Mouse (Mus musculus) midbrain, embryonic 11.5 days (tissue): ENCODE results near the gene C2. TPM values are rescaled to one million over a fixed set of nuclear protein-coding genes. Genes with fewer than 3 reads are reported as not detected.

ENCODE experiments used
- ATAC-seq: fragments of 200-750 bp; cut with Nextera tagmentation; 2 replicates; pipeline ENCODE4 v1.8.0; 2017; ENCODE audit warnings: moderate TSS enrichment, moderate library complexity; ENCODE audit not compliant: low FRiP score
- DNase-seq: peaks from one replicate; pipeline ENCODE4 v3.0.0; 2015; ENCODE audit warnings: low spot score; ENCODE audit errors: missing footprints
- H3K27ac ChIP-seq: fragments of 300-500 bp; sonication (generic); 2 replicates; pipeline ENCODE4 v1.5.1; 2014; ENCODE audit warnings: low read depth, low read length
- H3K27me3 ChIP-seq: fragments of 300-500 bp; sonication (generic); 2 replicates; pipeline ENCODE4 v1.6.1; 2014; ENCODE audit warnings: mild to moderate bottlenecking, low read length, moderate library complexity, mixed read lengths; ENCODE audit not compliant: control insufficient read depth, insufficient read depth
- H3K36me3 ChIP-seq: fragments of 300-500 bp; sonication (generic); 2 replicates; pipeline ENCODE4 v1.6.1; 2014; ENCODE audit warnings: mild to moderate bottlenecking, low read length, moderate library complexity, mixed read lengths; ENCODE audit not compliant: control insufficient read depth, insufficient read depth
- H3K4me1 ChIP-seq: fragments of 300-500 bp; sonication (generic); 2 replicates; pipeline ENCODE4 v1.6.1; 2014; ENCODE audit warnings: low read length; ENCODE audit not compliant: control insufficient read depth, insufficient read depth
- H3K4me2 ChIP-seq: fragments of 300-500 bp; sonication (generic); 2 replicates; pipeline ENCODE4 v1.6.1; 2014; ENCODE audit warnings: mild to moderate bottlenecking, moderate library complexity
- H3K4me3 ChIP-seq: fragments of 300-500 bp; sonication (generic); 2 replicates; pipeline ENCODE4 v1.5.1; 2014; ENCODE audit warnings: low read depth, low read length
- H3K9ac ChIP-seq: fragments of 300-500 bp; sonication (generic); 2 replicates; pipeline ENCODE4 v1.6.1; 2014; ENCODE audit warnings: low read length
- H3K9me3 ChIP-seq: fragments of 300-500 bp; sonication (generic); 2 replicates; pipeline ENCODE4 v1.6.1; 2016; ENCODE audit warnings: low read length; ENCODE audit not compliant: control insufficient read depth
- WGBS: fragments of 180-500 bp; shearing (Covaris S2); extraction: QIAGEN DNeasy Blood & Tissue Kit; methylation state at CpG from one replicate; pipeline ENCODE4 v1.1.7; 2014; 5-methylcytosine and 5-hydroxymethylcytosine counted together
- polyA plus RNA-seq: library from polyadenylated mRNA; unstranded; fragments of >200 nt; fragmentation: Nextera tagmentation; extraction: Ambion mirVana; gene quantifications from 2 replicates; pipeline ENCODE4 v1.2.1, GENCODE M21; 2014

The C2 gene
- polyA plus RNA-seq, 1 experiment from 2014 or later = 0.83 TPM

GRCm38 (mm10) chr17:34899053-34899889 lies 1.2 kb upstream of the C2 start:
- Histone ChIP-seq H3K36me3 (peaks cover 20% of the 10 kb centered on the region), H3K27ac (peak overlapping the region; percentile 92), H3K9ac (peak overlapping the region; percentile 99), H3K4me3 (peak overlapping the region; percentile 95), H3K9me3 (no peaks in the 10 kb centered on the region), H3K27me3 (no peaks in the 10 kb centered on the region), H3K4me1 (peaks cover 21% of the 10 kb centered on the region), H3K4me2 (peak overlapping the region; percentile 98)
- DNase-seq (peak; percentile 95), ATAC-seq (peak; percentile 19)
- under 1% methylated on average over 39 of the region's 45 CpGs for WGBS

- Histone ChIP-seq H3K27ac (peak overlapping the region; percentile 92), H3K9me3 (no peaks in the 10 kb centered on the region), H3K4me3 (peak overlapping the region; percentile 95), H3K36me3 (peaks cover 18% of the 10 kb centered on the region), H3K9ac (peak overlapping the region; percentile 99), H3K4me1 (peaks cover 22% of the 10 kb centered on the region), H3K4me2 (peak overlapping the region; percentile 98), H3K27me3 (no peaks in the 10 kb centered on the region)
- ATAC-seq = peak; percentile 9; the same call in 1 of the 2 replicates
- 1% methylated on average over 22 of the region's 47 CpGs for WGBS
- DNase-seq = peak; percentile 94
Observed at GRCm38 (mm10) chr17:34898706-34899052, 614 bp upstream of the C2 start.

GRCm38 (mm10) chr17:34897373-34898159 lies 499 bp downstream of the C2 start:
- H3K27me3 ChIP-seq = no peaks in the 10 kb centered on the region
- DNase-seq = peak; percentile 94
- peak overlapping the region; percentile 92 for H3K27ac ChIP-seq
- no peak for ATAC-seq
- H3K9me3 ChIP-seq = no peaks in the 10 kb centered on the region
- 21% methylated on average over 10 of the region's 10 CpGs for WGBS
- peak overlapping the region; percentile 98 for H3K4me2 ChIP-seq
- H3K4me3 ChIP-seq = peak overlapping the region; percentile 95
- peak overlapping the region; percentile 99 for H3K9ac ChIP-seq
- H3K36me3 ChIP-seq = peaks cover 12% of the 10 kb centered on the region
- peaks cover 26% of the 10 kb centered on the region for H3K4me1 ChIP-seq

DNA sequence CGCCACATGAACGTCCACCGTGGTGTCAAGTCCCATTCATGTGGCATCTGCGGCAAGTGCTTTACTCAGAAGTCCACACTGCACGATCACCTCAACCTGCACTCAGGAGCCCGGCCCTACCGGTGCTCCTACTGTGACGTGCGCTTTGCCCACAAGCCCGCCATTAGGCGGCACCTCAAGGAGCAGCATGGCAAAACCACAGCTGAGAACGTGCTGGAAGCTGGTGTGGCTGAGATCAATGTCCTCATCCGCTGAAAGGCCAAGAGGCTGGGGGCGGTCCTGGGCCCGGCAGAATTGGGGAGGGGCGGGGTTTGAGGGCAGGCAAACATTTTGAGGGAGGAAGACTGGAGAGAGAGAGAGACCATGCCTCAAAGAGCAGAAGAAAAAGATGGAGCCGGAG lies 1.7 kb downstream of the C2 start:
- H3K4me2 ChIP-seq = no peak overlapping the region
- H3K4me3 ChIP-seq = peak overlapping the region; percentile 4; the same call in 1 of the 2 replicates
- 88% methylated on average over 17 of the region's 17 CpGs for WGBS
- peaks cover 26% of the 10 kb centered on the region for H3K4me1 ChIP-seq
- no peaks in the 10 kb centered on the region for H3K27me3 ChIP-seq
- H3K36me3 ChIP-seq = peaks cover 9% of the 10 kb centered on the region
- ATAC-seq (no peak), DNase-seq (no peak)
- H3K9me3 ChIP-seq = no peaks in the 10 kb centered on the region
- no peak overlapping the region for H3K9ac ChIP-seq
- no peak overlapping the region for H3K27ac ChIP-seq

DNA sequence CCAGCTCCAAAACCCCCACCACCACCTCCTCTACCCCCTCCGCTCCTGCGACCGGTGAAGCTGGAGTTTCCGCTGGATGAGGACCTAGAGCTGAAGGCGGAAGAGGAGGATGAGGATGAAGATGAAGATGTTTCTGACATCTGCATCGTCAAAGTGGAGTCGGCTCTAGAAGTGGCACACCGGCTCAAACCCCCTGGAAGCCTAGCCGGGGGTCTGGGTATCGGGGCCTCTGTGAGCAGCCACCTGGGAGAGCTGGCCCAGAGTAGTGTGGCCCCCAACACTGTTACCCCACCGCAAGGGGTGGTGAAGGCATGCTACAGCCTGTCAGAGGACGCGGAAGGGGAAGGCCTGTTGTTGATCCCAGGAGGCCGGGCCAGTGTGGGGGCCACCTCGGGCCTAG lies 2.3 kb downstream of the C2 start:
- no peaks in the 10 kb centered on the region for H3K27me3 ChIP-seq
- H3K4me1 ChIP-seq = peaks cover 26% of the 10 kb centered on the region
- peak overlapping the region; percentile 86 for H3K4me3 ChIP-seq
- 93% methylated on average over 15 of the region's 15 CpGs for WGBS
- no peak for ATAC-seq
- DNase-seq = peak; percentile 89
- no peaks in the 10 kb centered on the region for H3K9me3 ChIP-seq
- peaks cover 9% of the 10 kb centered on the region for H3K36me3 ChIP-seq
- H3K27ac ChIP-seq = no peak overlapping the region
- H3K4me2 ChIP-seq = peak overlapping the region; percentile 66
- H3K9ac ChIP-seq = peak overlapping the region; percentile 97

GRCm38 (mm10) chr17:34894801-34895530 lies 3.1 kb downstream of the C2 start:
- DNase-seq (peak; percentile 96), ATAC-seq (peak; percentile 38)
- WGBS = 9% methylated on average over 47 of the region's 51 CpGs
- Histone ChIP-seq H3K27ac (peak overlapping the region; percentile 83), H3K9ac (peak overlapping the region; percentile 97), H3K4me1 (peaks cover 24% of the 10 kb centered on the region), H3K27me3 (no peaks in the 10 kb centered on the region), H3K4me3 (peak overlapping the region; percentile 86), H3K36me3 (peaks cover 9% of the 10 kb centered on the region), H3K9me3 (no peaks in the 10 kb centered on the region), H3K4me2 (peak overlapping the region; percentile 66)

DNA sequence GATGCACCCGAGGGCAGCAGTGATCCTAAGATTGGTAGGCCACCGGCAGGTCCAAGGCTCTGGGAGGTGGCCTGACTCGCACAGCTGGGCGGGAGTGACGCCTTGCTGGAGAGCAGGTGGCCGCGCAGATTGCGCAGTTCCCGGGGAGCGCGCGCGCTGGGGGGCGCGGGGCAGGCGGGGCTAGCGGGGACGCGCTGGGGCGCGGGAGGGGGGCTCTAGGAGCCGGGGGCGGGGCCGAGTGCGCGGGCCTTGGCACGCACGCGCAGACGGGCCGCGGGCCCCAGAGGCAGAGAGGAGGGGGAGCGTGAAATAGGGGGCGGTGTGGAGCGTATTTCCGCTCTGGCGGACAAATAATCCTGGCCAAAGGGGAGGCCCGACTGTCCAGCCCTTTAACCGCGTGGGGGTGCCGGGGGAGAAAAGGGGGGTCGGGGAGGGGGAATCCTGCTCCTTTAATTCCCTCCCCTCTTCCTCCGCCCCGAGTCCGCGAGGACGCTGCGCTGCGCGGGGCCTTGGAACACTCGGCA lies 3.9 kb downstream of the C2 start:
- WGBS = 0% methylated on average over 39 of the region's 51 CpGs
- peaks cover 24% of the 10 kb centered on the region for H3K4me1 ChIP-seq
- peak overlapping the region; percentile 66 for H3K4me2 ChIP-seq
- H3K4me3 ChIP-seq = peak overlapping the region; percentile 86
- ATAC-seq (peak; percentile 88), DNase-seq (peak; percentile 100)
- peak overlapping the region; percentile 83 for H3K27ac ChIP-seq
- no peaks in the 10 kb centered on the region for H3K9me3 ChIP-seq
- no peaks in the 10 kb centered on the region for H3K27me3 ChIP-seq
- H3K36me3 ChIP-seq = peaks cover 9% of the 10 kb centered on the region
- H3K9ac ChIP-seq = peak overlapping the region; percentile 97

GRCm38 (mm10) chr17:34893072-34893824 lies 4.8 kb downstream of the C2 start:
- Histone ChIP-seq H3K36me3 (peaks cover 9% of the 10 kb centered on the region), H3K27me3 (no peaks in the 10 kb centered on the region), H3K27ac (peak overlapping the region; percentile 76), H3K4me1 (peaks cover 24% of the 10 kb centered on the region), H3K4me2 (peak overlapping the region; percentile 66; the same call in 1 of the 2 replicates), H3K4me3 (peak overlapping the region; percentile 86), H3K9ac (peak overlapping the region; percentile 60), H3K9me3 (no peaks in the 10 kb centered on the region)
- DNase-seq (no peak), ATAC-seq (no peak)
- WGBS = 75% methylated on average over 12 of the region's 12 CpGs
